Mouse (Mus musculus) B cell, adult 2 months (primary cell): ENCODE measurements around the gene Tmem233.

Source experiments
- DNase-seq, 2 experiments: peaks; one replicate each; pipeline ENCODE4 v3.0.0; 2022

Tmem233 gene

GRCm38 (mm10) chr5:116083081-116083480 lies at the start of gene Tmem233:
TSS of gene Tmem233 (minus strand) at chr5:116083244.
- DNase-seq: no peak

GRCm38 (mm10) chr5:116123344-116123743 lies 40.3 kb upstream of the Tmem233 start:
- peak; percentile 41 to 50 for DNase-seq

GRCm38 (mm10) chr5:116116567-116116966 lies 33.5 kb upstream of the Tmem233 start:
- peak; percentile 46 to 49 for DNase-seq

- no peak for DNase-seq
Measured at GRCm38 (mm10) chr5:116116110-116116509, 33.1 kb upstream of the Tmem233 start.

GRCm38 (mm10) chr5:116115071-116115834 lies 32.2 kb upstream of the Tmem233 start:
- no peak for DNase-seq

- no peak for DNase-seq
Measured at GRCm38 (mm10) chr5:116108651-116109050, 25.6 kb upstream of the Tmem233 start.

GRCm38 (mm10) chr5:116084231-116084630 lies 1.2 kb upstream of the Tmem233 start:
- DNase-seq: no peak

- DNase-seq: no peak
Measured at GRCm38 (mm10) chr5:116082241-116082900, 673 bp downstream of the Tmem233 start.

- no peak for DNase-seq
Measured at GRCm38 (mm10) chr5:116081616-116082015, 1.4 kb downstream of the Tmem233 start.

- no peak for DNase-seq
Measured at GRCm38 (mm10) chr5:116080736-116081135, 2.3 kb downstream of the Tmem233 start.

GRCm38 (mm10) chr5:116069618-116070017 lies 13.4 kb downstream of the Tmem233 start:
- DNase-seq: no peak

GRCm38 (mm10) chr5:116052826-116053225 lies 30.2 kb downstream of the Tmem233 start:
- DNase-seq: no peak

GRCm38 (mm10) chr5:116052171-116052570 lies 30.9 kb downstream of the Tmem233 start:
- no peak for DNase-seq

GRCm38 (mm10) chr5:116049821-116050220 lies 33.2 kb downstream of the Tmem233 start:
- DNase-seq: no peak

- DNase-seq: no peak
Measured at GRCm38 (mm10) chr5:116048321-116048720, 34.7 kb downstream of the Tmem233 start.

- DNase-seq: no peak
Measured at GRCm38 (mm10) chr5:116046246-116046645, 36.8 kb downstream of the Tmem233 start.

- DNase-seq: no peak
Measured at GRCm38 (mm10) chr5:116045581-116045980, 37.5 kb downstream of the Tmem233 start.

- DNase-seq: no peak
Measured at GRCm38 (mm10) chr5:116042241-116042640, 40.8 kb downstream of the Tmem233 start.

- no peak for DNase-seq
Measured at GRCm38 (mm10) chr5:116039706-116040105, 43.3 kb downstream of the Tmem233 start.

GRCm38 (mm10) chr5:116037731-116038130 lies 45.3 kb downstream of the Tmem233 start:
- no peak for DNase-seq

- DNase-seq: no peak
Measured at GRCm38 (mm10) chr5:116036465-116036864, 46.6 kb downstream of the Tmem233 start.

GRCm38 (mm10) chr5:116031190-116031577 lies 51.9 kb downstream of the Tmem233 start:
- DNase-seq: peak; percentile 70 to 73

- no peak for DNase-seq
Measured at GRCm38 (mm10) chr5:116030566-116031189, 52.4 kb downstream of the Tmem233 start.

- peak in 1 of 2 experiments; percentile 24 for DNase-seq
Measured at GRCm38 (mm10) chr5:116029071-116029470, 54.0 kb downstream of the Tmem233 start.
